Mouse (Mus musculus) cerebellum, postnatal 14 days (tissue): ENCODE results near the gene Runx1.

Source experiments
- DNase-seq, 2 experiments: peaks; one replicate each; pipeline ENCODE4 v3.0.0; 2021; ENCODE audit warnings: mixed read lengths in 2 of 2

Gene Runx1

GRCm38 (mm10) chr16:92825204-92825843 lies 625 bp downstream of the Runx1 start:
- DNase-seq, result no peak

- peak; percentile 16 to 48 for DNase-seq
Observed at GRCm38 (mm10) chr16:92824723-92825203, 1.2 kb downstream of the Runx1 start.

GRCm38 (mm10) chr16:92824003-92824722 lies 1.8 kb downstream of the Runx1 start:
- no peak for DNase-seq

- peak; percentile 36 to 40 for DNase-seq
Observed at GRCm38 (mm10) chr16:92823381-92823862, 2.5 kb downstream of the Runx1 start.

- no peak for DNase-seq
Observed at GRCm38 (mm10) chr16:92822676-92823075, 3.3 kb downstream of the Runx1 start.

GRCm38 (mm10) chr16:92821938-92822629 lies 3.9 kb downstream of the Runx1 start:
- DNase-seq, result no peak

- DNase-seq, result no peak
Observed at GRCm38 (mm10) chr16:92821596-92821937, 4.4 kb downstream of the Runx1 start.

- no peak for DNase-seq
Observed at GRCm38 (mm10) chr16:92820451-92820850, 5.5 kb downstream of the Runx1 start.

GRCm38 (mm10) chr16:92818480-92819269 lies 7.3 kb downstream of the Runx1 start:
- DNase-seq, result no peak

GRCm38 (mm10) chr16:92816092-92816491 lies 9.9 kb downstream of the Runx1 start:
- no peak for DNase-seq

GRCm38 (mm10) chr16:92815195-92815527 lies 10.8 kb downstream of the Runx1 start:
- no peak for DNase-seq

GRCm38 (mm10) chr16:92814366-92815194 lies 11.4 kb downstream of the Runx1 start:
- no peak for DNase-seq

GRCm38 (mm10) chr16:92812405-92812804 lies 13.5 kb downstream of the Runx1 start:
- DNase-seq, result no peak

- DNase-seq, result no peak
Observed at GRCm38 (mm10) chr16:92810568-92811240, 15.2 kb downstream of the Runx1 start.

- no peak for DNase-seq
Observed at GRCm38 (mm10) chr16:92807772-92808171, 18.2 kb downstream of the Runx1 start.

- DNase-seq, result no peak
Observed at GRCm38 (mm10) chr16:92803076-92803580, 22.8 kb downstream of the Runx1 start.

GRCm38 (mm10) chr16:92801567-92801966 lies 24.4 kb downstream of the Runx1 start:
- no peak for DNase-seq

GRCm38 (mm10) chr16:92800845-92801244 lies 25.1 kb downstream of the Runx1 start:
- no peak for DNase-seq

GRCm38 (mm10) chr16:92799940-92800339 lies 26.0 kb downstream of the Runx1 start:
- no peak for DNase-seq

- no peak for DNase-seq
Observed at GRCm38 (mm10) chr16:92794197-92794596, 31.8 kb downstream of the Runx1 start.

- DNase-seq, result no peak
Observed at GRCm38 (mm10) chr16:92793741-92794140, 32.2 kb downstream of the Runx1 start.
